Mouse (Mus musculus) lung, postnatal 14 days (tissue): ENCODE results near the gene Pola1.
A peak's percentile ranks its signal among the peaks of the same experiment; 100 is the strongest.

Experiments used
- DNase-seq: peaks from one replicate; pipeline ENCODE4 v3.0.0; 2021

Pola1 gene

DNA sequence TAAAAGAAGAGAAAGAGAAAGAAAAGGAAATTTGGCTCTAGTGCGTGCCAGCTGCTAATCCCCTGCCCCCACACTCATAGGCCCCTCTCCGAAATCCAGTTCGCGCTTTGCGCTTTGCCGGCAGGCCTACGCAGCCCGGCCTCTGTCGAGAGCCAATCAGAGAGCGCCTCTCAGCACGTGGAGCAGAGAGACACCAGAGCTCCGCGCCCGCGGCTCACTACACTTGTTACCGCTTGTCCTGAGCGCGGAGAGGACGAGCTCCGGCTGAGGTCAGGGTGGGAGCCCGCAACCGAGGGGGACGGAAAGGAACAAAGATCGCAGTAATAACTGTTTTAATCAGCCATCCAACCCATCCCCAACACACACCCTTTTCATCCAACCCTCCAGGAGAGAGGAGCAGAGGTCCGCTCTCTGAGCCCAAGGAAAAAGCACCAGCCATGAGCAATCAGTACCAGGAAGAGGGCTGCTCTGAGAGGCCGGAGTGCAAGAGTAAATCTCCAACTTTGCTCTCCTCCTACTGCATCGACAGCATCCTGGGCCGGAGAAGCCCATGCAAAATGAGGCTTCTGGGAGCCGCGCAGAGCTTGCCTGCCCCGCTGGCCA is 345.6 kb downstream of the Pola1 start, which contains the start of gene Arx:
Arx (plus strand) TSS at position 155 of the 603 bp plus-strand sequence.
- peak; percentile 40 for DNase-seq

DNA sequence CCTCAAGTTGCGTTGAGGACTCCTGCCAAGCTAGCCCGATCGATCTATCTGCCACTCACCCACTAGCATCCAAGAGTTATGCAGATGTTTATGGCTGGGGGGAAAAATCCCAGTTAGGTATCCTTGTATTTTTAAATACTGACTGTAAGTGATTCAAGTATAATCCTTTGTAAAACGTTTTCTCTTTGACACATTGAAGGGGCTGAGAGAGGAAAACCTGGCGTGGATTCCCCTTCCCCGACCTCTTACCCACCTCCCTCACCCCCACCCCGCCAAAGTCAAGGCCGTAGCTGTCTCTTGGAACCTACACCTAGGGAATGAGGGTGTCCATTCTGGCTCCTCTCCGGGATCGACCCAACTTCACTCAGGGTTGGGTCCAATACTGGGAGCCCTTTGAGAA is 346.9 kb downstream of the Pola1 start:
- no peak for DNase-seq

DNA sequence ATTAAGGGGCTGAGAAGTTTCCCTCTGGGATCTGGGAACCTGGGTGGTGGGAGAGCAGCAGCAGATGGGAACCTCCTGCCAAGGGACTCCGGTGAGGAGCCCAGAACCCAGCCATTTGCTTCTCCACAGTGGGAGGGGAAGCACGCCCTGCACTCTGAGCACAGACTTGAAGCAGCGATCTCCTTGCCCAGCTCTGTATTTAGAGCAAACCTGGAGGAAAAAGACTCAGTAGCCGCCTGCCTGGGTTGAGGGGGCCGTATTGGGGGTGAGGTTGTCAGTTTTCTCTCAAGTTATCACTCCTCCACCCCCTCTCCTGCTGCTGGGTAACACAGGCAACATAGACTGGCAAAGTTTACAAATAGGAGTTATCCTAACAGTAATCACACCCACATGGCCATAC is 350.2 kb downstream of the Pola1 start:
- no peak for DNase-seq

DNA sequence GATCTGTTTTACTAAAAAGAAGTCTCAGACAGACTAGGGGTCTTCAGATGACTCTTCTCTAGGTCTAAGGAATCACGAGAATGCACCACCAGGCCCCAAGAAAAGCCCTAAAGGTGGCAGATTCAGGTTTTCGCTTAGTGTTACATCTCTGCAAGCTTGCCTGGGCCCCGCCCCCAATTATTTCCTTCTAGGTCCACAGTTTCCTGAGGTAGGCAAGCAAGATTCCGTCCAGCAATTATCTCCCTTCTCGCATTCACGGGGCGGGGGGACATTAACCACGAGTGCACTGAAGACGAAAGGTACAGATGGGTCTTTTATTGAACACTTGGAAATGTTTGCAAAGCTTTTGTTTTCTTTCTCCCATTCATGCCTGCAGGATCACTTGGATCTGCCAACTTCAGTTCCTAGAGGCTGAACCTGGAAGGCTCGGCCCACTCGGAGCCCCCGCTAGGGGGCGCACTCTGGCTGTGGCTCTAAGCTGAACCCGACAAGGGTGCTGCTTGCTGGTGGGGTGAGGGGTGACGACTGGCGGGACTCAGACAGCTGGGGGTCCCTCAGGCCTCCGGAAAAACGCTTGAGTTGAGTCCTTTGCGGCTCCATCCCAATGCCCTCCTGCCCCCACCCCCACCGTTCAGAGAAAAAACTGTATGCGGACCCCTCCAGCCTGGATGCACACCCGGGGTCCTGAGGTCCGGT is 350.8 kb downstream of the Pola1 start:
- peak; percentile 55 for DNase-seq

DNA sequence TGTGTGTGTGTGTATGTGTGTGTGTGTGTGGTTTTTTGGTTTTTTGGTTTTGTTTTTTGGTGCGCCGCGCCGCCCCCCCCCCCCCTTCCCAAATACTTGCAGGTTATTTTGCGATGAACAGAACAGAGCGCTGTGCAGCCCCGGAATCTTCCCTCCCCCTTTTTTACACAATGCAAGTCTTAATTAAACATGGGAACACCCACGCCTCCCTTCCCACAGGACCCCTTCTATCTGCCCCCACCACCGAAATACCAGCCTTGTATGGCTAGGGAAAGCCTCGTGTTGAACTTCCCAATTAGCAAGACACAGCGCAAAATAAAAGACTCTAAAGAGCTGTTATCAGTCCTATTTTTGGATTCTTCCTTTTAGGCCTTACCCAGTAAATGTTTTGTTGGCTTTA is 352.0 kb downstream of the Pola1 start:
- DNase-seq: no peak

DNA sequence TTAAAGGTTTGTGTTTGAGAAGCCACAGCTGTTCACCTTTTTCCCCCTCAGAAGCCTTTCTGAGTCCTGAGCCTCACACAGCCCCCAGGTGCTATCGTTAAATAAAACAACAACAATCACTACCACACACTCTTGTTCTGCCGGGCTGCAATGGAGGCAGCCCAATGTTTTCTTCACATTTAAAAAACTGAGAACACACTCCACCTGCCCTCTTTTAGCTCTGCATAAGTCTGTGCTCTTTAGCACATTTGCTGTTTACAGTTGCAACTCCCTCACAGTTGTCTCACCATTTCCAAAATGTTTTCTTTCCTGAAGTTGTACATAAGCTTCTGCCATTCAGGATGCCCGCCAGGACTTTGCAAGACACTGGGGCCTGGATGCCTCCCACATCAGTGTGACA is 356.3 kb downstream of the Pola1 start:
- DNase-seq: no peak
